Mouse (Mus musculus) hindbrain, embryonic 15.5 days (tissue): ENCODE measurements around the gene Srpk3. TPM values are rescaled to one million over a fixed set of nuclear protein-coding genes. Genes with fewer than 3 reads are reported as not detected.

Source experiments
- ATAC-seq: fragments of 200-750 bp; cut with Nextera tagmentation; 2 replicates; pipeline ENCODE4 v1.8.0; 2017; ENCODE audit warnings: low read depth, moderate number of reproducible peaks, moderate TSS enrichment; ENCODE audit not compliant: low FRiP score
- H3K27ac ChIP-seq: fragments of 300-500 bp; sonication (generic); replicated peaks from 2 replicates; pipeline ENCODE4 v1.5.1; 2015; ENCODE audit warnings: mild to moderate bottlenecking, inconsistent platforms
- H3K27me3 ChIP-seq: fragments of 300-500 bp; sonication (generic); 2 replicates; pipeline ENCODE4 v1.6.1; 2015; ENCODE audit warnings: control low read depth, inconsistent platforms
- H3K36me3 ChIP-seq: fragments of 300-500 bp; sonication (generic); 2 replicates; pipeline ENCODE4 v1.6.1; 2015; ENCODE audit warnings: control low read depth, inconsistent platforms
- H3K4me1 ChIP-seq: fragments of 300-500 bp; sonication (generic); replicated peaks from 2 replicates; pipeline ENCODE4 v1.6.1; 2015; ENCODE audit warnings: control low read depth, inconsistent platforms
- H3K4me2 ChIP-seq: fragments of 300-500 bp; sonication (generic); 2 replicates; pipeline ENCODE4 v1.6.1; 2015; ENCODE audit warnings: moderate library complexity, mild to moderate bottlenecking, inconsistent platforms
- H3K4me3 ChIP-seq: fragments of 300-500 bp; sonication (generic); 2 replicates; pipeline ENCODE4 v1.5.1; 2015; ENCODE audit warnings: mild to moderate bottlenecking, inconsistent platforms
- H3K9ac ChIP-seq: fragments of 300-500 bp; sonication (generic); 2 replicates; pipeline ENCODE4 v1.6.1; 2015; ENCODE audit warnings: inconsistent platforms
- H3K9me3 ChIP-seq: fragments of 300-500 bp; sonication (generic); 2 replicates; pipeline ENCODE4 v1.6.1; 2016; ENCODE audit warnings: control low read depth, inconsistent platforms
- WGBS: fragments of 180-500 bp; shearing (Covaris S2); methylation state at CpG from one replicate; pipeline ENCODE4 v1.1.7; 2015; 5-methylcytosine and 5-hydroxymethylcytosine counted together
- polyA plus RNA-seq: library from polyadenylated mRNA; unstranded; fragments of >200 nt; fragmentation: Nextera tagmentation; extraction: Ambion mirVana; gene quantifications from 2 replicates; pipeline ENCODE4 v1.2.1, GENCODE M21; 2015

Srpk3 gene
- polyA plus RNA-seq, 1 experiment from 2014 or later: 1.4 TPM

GRCm38 (mm10) chrX:73816596-73817314 is 42.5 kb downstream of the Srpk3 start:
- no peaks in the 10 kb centered on the region for H3K9me3 ChIP-seq
- no peak overlapping the region for H3K27ac ChIP-seq
- ATAC-seq: no peak
- H3K9ac ChIP-seq: no peak overlapping the region
- H3K36me3 ChIP-seq: no peaks in the 10 kb centered on the region
- WGBS: 51% methylated on average over 3 of the region's 3 CpGs
- no peaks in the 10 kb centered on the region for H3K27me3 ChIP-seq
- H3K4me3 ChIP-seq: no peak overlapping the region
- H3K4me1 ChIP-seq: peaks cover 5% of the 10 kb centered on the region; the same call in 1 of the 2 replicates
- H3K4me2 ChIP-seq: no peak overlapping the region

- peak; percentile 40 for ATAC-seq
- Histone ChIP-seq H3K27me3 (no peaks in the 10 kb centered on the region), H3K9me3 (no peaks in the 10 kb centered on the region), H3K4me2 (peak overlapping the region; percentile 69), H3K27ac (peak overlapping the region; percentile 93; the same call in 1 of the 2 replicates), H3K4me1 (peaks cover 17% of the 10 kb centered on the region; the same call in 1 of the 2 replicates), H3K4me3 (peak overlapping the region; percentile 69), H3K9ac (peak overlapping the region; percentile 69), H3K36me3 (no peaks in the 10 kb centered on the region)
- 33% methylated on average over 17 of the region's 17 CpGs for WGBS
Observed at GRCm38 (mm10) chrX:73823747-73824146, 49.5 kb downstream of the Srpk3 start.

- WGBS: 16% methylated on average over 58 of the region's 84 CpGs
- no peaks in the 10 kb centered on the region for H3K36me3 ChIP-seq
- peak; percentile 89 for ATAC-seq
Observed at GRCm38 (mm10) chrX:73824185-73825151, 50.3 kb downstream of the Srpk3 start, which contains the start of gene Pdzd4. TSS of gene Pdzd4 (minus strand) at chrX:73824969.

More at GRCm38 (mm10) chrX:73824185-73825151, 50.3 kb downstream of the Srpk3 start, which contains the start of gene Pdzd4:
- peak within 1 kb of the TSS; percentile 93 for H3K27ac ChIP-seq
- H3K9ac ChIP-seq: peak within 1 kb of the TSS; percentile 69
- no peaks in the 10 kb centered on the region for H3K9me3 ChIP-seq
- no peaks in the 10 kb centered on the region for H3K27me3 ChIP-seq
- H3K4me3 ChIP-seq: peak within 1 kb of the TSS; percentile 69
- peak within 1 kb of the TSS; percentile 69 for H3K4me2 ChIP-seq
- peaks cover 17% of the 10 kb centered on the region; the same call in 1 of the 2 replicates for H3K4me1 ChIP-seq

Other genes with a start within 250 kb of the Srpk3 start
- 0.82 and 1.0 TPM in 2 replicates for gene Dusp9, start 135.0 kb upstream of the Srpk3 start, polyA plus RNA-seq
- gene Pnck, start 114.3 kb upstream of the Srpk3 start, polyA plus RNA-seq: 162 and 175 TPM in 2 replicates
- 6.7 and 7.0 TPM in 2 replicates for gene Slc6a8, start 101.3 kb upstream of the Srpk3 start, polyA plus RNA-seq
- 134 and 137 TPM in 2 replicates for gene Bcap31, start 58.2 kb upstream of the Srpk3 start, polyA plus RNA-seq
- 12.9 and 13.9 TPM in 2 replicates for gene Abcd1, start 57.8 kb upstream of the Srpk3 start, polyA plus RNA-seq
- gene Plxnb3, start 17.3 kb upstream of the Srpk3 start, polyA plus RNA-seq: 0.79 and 1.1 TPM in 2 replicates
- 252 and 268 TPM in 2 replicates for gene Idh3g, start 12.5 kb downstream of the Srpk3 start, polyA plus RNA-seq
- 143 and 154 TPM in 2 replicates for gene Ssr4, start 12.6 kb downstream of the Srpk3 start, polyA plus RNA-seq
- gene Pdzd4, start 50.6 kb downstream of the Srpk3 start, polyA plus RNA-seq: 4.5 and 4.7 TPM in 2 replicates
- 0.17 and 0.18 TPM in 2 replicates for gene Avpr2, start 117.7 kb downstream of the Srpk3 start, polyA plus RNA-seq
- gene L1cam, start 121.7 kb downstream of the Srpk3 start, polyA plus RNA-seq: 85.5 and 126 TPM in 2 replicates
- 3.5 and 3.6 TPM in 2 replicates for gene Arhgap4, start 147.5 kb downstream of the Srpk3 start, polyA plus RNA-seq
- 93.3 and 98.4 TPM in 2 replicates for gene Naa10, start 147.5 kb downstream of the Srpk3 start, polyA plus RNA-seq
- 13.3 and 14.1 TPM in 2 replicates for gene Renbp, start 156.4 kb downstream of the Srpk3 start, polyA plus RNA-seq
- gene Hcfc1, start 192.0 kb downstream of the Srpk3 start, polyA plus RNA-seq: 46.4 and 47.1 TPM in 2 replicates
- 44.0 and 45.9 TPM in 2 replicates for gene Irak1, start 249.5 kb downstream of the Srpk3 start, polyA plus RNA-seq